Mouse (Mus musculus): Measurements from ENCODE around the gene Olfr592.
"Not testable (repeated sequence)": the region's sequence is repeated elsewhere in the genome, so short reads cannot be mapped to it uniquely, and the experiment has no call there.

Gene Olfr592

GRCm38 (mm10) chr7:103184503-103184902 is at the start of gene Olfr592:
Gene Olfr592, plus strand, starts transcription at chr7:103184803.
- not testable (repeated sequence) for DNase-seq (ENCODE audit: low spot score)

- DNase-seq (ENCODE audit: low spot score) = no peak
Measured at GRCm38 (mm10) chr7:103140579-103140978, 44.0 kb upstream of the Olfr592 start, which contains the start of gene Olfr588-ps1. Gene Olfr588-ps1, plus strand, starts transcription at chr7:103140879.

DNA sequence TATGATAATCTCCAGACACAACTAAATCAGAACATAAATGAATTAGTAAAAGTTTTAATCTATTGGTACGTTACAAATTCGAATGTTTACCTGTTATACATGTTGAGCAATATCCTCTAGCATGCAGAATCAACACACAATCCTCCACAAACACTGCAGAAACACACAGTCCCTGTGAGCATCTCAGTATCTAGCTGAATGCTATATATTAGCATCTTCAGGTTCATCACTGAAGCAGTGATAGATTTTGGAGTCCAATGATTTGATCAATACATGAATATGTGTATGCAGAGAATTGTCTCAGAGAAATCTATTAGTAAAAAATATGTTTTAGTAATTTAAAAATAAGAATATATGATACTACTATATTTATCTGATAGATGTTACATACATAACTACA is 28.3 kb upstream of the Olfr592 start, which contains the start of gene Olfr589:
Gene Olfr589 (minus strand): TSS at position 101 of the 400 bp plus-strand sequence.
- no peak for DNase-seq (ENCODE audit: low spot score)

GRCm38 (mm10) chr7:103169697-103170096 is 14.9 kb upstream of the Olfr592 start:
- no peak for DNase-seq (ENCODE audit: low spot score)

DNA sequence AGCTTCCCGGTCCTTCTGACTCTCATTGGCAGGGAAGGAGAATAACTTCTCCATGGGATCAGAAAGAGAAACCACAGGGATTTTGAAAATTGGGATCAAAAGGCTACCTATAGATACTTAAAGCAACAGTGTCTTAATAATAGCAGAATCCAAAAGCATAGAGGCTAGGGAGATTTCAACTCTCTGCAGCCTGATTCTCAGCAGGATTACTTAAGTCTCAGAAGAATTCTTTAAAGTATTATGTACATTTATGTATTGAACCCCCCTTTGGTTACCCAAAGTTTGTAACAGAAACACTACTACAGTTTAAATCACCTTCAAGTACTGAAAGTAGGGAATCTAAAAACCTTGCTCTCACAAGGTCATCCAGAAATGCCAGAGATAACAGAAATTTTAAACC is 6.4 kb upstream of the Olfr592 start, which contains the start of gene Olfr591:
Gene Olfr591 (minus strand): TSS at position 101 of the 400 bp plus-strand sequence.
- DNase-seq (ENCODE audit: low spot score) = no peak

- DNase-seq (ENCODE audit: low spot score) = no peak
Measured at GRCm38 (mm10) chr7:103211562-103211961, 27.0 kb downstream of the Olfr592 start, which contains the start of gene Olfr593. Gene Olfr593, plus strand, starts transcription at chr7:103211862.

DNA sequence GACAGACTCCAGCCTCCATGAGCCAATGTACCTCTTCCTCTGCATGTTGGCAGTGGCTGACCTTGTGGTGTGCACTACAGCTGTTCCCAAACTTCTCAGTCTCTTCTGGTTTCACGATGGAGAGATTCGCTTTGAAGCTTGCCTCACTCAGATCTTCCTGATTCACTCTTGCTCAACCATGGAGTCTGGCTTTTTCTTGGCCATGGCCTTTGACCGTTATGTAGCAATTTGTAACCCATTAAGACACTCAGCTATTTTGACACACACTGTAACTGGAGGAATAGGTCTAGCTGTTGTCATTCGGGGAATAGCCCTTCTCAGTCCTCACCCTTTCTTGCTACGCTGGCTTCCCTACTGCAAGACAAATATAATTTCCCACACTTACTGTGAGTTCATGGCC is 27.4 kb downstream of the Olfr592 start:
- DNase-seq (ENCODE audit: low spot score) = not testable (repeated sequence)

DNA sequence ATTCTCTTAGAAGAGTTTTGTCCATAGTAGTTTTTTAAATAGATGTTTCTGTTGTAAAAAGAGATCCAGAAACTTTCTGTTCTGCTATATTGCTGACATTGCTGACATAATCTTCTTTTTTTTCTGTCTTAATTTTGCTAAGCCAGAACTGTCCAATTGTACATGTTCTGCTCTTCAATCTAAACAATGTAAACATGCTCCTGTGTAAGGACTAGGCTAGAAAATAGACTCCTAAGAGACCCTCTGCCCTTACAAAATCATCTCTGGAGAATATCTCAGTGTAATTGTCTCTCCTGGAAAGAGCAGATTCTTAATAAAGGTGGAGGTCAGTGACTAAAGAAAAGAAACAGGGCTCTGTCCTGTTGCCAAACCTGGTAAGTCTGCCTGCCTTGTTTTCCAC is 32.1 kb downstream of the Olfr592 start, which contains the start of gene Olfr594:
Gene Olfr594 (plus strand): TSS at position 301 of the 400 bp plus-strand sequence.
- DNase-seq (ENCODE audit: low spot score) = no peak

Data from T-cell, adult 2 months (primary cell).